Mouse (Mus musculus): ENCODE results near the gene Gm15023.
"Not testable (repeated sequence)": the region's sequence is repeated elsewhere in the genome, so short reads cannot be mapped to it uniquely, and the experiment has no call there.

- TF ChIP-seq FOSL1 (IDR thresholded peaks at IDR 0.05; ENCODE audit: insufficient read depth, low read length, poor library complexity, severe bottlenecking); MYOD1 (IDR thresholded peaks at IDR 0.05; ENCODE audit: control insufficient read depth, insufficient read length, low read depth); CTCF (IDR thresholded peaks at IDR 0.05; ENCODE audit: control insufficient read depth, insufficient read depth, insufficient read length); MAX (IDR thresholded peaks at IDR 0.05); USF1 (IDR thresholded peaks at IDR 0.05; ENCODE audit: low read depth): not testable (repeated sequence)
Measured at GRCm38 (mm10) chrX:135209773-135210435, 32.5 kb upstream of the Gm15023 start.
